Mouse (Mus musculus): ENCODE measurements around the gene Ube3a. TPM values are rescaled to one million over a fixed set of nuclear protein-coding genes. Genes with fewer than 3 reads are reported as not detected.

Gene Ube3a
- total RNA-seq (2017), result 103 and 104 TPM in 2 replicates

DNA sequence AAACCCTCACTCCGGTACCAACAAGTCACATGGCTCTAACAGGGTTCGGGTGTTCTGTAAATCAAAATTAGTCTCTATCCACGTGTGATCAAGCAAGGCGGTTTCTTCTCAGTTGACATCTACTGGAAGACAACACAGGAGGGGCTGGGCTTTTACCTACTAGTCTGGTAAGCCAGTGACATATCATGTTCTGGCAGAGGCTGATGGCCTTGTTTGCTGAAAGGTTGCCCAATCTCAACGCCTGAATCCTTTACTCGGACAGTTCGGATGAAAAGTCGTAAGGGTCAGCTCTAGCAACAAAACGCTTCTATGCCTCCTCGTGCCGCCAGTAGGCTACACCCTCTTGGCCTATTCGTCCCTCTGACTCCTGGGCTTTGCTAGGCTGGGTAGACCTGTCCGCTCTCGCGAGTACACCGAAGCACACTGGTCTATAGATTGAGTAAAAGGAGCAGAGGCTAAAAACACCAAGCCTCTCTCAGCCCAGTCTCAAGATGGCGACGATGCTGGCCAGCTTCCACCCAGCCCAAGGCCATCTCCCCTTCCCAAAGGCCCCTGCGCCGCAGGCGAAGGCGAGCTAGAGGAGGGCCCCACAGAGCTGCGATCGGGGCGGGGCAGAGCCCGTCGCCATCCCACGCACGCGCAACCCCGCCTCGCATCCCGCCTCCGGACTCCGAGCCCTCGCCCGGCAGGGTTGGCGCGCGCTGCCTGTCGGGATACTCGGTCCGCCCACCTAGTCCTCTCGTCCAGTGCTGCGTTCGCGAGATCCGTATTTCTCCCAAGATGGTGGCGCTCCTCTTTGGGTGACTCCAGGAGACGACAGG is at the start of gene Ube3a:
Ube3a (plus strand) TSS at position 706 of the 821 bp plus-strand sequence.
- ATAC-seq (ENCODE audit: extremely low read depth, insufficient number of reproducible peaks, low FRiP score, poor library complexity, severe bottlenecking), result peak; percentile 86

- ATAC-seq (ENCODE audit: extremely low read depth, insufficient number of reproducible peaks, low FRiP score, poor library complexity, severe bottlenecking), result no peak
Measured at GRCm38 (mm10) chr7:59192831-59193230, 35.7 kb upstream of the Ube3a start.

DNA sequence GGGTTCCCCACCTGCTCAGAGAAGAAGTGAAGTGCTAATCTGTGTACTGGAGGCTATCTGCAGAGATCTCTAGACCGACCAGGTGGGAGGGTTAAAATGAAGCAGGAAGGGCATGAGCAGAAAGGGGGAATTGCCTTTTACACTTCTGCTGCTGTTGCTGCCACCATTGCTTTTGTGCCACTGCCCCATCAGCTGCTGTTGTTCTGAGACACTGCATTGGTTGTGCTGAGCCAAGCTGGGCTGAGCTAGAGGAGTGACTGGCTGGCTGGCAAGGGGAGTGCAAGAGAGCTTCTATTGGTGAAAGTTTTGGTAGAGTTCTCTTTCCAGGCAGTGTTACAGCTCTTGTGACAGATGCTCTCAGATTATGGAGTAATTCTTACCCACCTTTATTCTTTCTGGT is 13.6 kb upstream of the Ube3a start:
- ATAC-seq (ENCODE audit: extremely low read depth, insufficient number of reproducible peaks, low FRiP score, poor library complexity, severe bottlenecking), result no peak

DNA sequence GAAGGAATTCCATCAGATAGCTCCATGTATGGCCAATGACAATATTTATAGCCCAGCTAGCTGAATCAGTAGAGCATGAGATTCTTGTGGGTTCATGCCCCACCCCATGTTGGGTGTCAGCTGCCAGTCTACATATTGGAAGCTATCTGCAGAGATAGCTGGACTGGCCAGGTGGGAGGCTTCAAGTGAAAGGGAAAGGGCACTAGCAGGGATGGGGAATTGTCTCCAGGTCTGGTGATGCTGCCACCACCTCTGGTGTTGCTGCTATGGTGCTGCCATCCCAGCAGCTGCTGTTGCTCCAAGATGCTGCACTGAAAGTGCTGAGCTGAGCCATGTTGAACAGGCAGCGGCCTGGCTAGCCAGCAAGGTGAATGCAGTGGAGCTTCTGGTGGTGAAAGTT is 7.3 kb upstream of the Ube3a start:
- ATAC-seq (ENCODE audit: extremely low read depth, insufficient number of reproducible peaks, low FRiP score, poor library complexity, severe bottlenecking), result no peak

- peak; percentile 64 for ATAC-seq (ENCODE audit: extremely low read depth, insufficient number of reproducible peaks, low FRiP score, poor library complexity, severe bottlenecking)
Measured at GRCm38 (mm10) chr7:59228866-59229182, 274 bp downstream of the Ube3a start.

- ATAC-seq (ENCODE audit: extremely low read depth, insufficient number of reproducible peaks, low FRiP score, poor library complexity, severe bottlenecking), result no peak
Measured at GRCm38 (mm10) chr7:59229183-59229911, 797 bp downstream of the Ube3a start.

DNA sequence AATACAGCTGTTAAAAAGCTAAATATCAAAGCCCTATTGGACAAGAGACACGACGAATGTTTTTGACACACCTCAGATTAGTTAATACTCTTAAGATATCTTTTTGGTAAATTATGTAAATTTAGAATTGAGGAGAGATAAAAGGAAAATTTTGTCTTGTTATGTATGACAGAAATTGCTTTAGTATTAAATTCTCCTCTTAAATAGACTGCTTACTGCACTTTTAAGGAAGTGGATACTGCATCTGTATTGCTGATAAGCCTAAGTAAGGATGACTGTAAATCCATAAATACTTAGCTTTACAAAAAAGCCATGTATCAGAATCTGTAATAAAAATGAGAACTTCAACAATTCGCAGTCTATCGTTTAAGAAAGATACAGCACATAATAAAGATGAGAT is 1.8 kb downstream of the Ube3a start:
- no peak for ATAC-seq (ENCODE audit: extremely low read depth, insufficient number of reproducible peaks, low FRiP score, poor library complexity, severe bottlenecking)

DNA sequence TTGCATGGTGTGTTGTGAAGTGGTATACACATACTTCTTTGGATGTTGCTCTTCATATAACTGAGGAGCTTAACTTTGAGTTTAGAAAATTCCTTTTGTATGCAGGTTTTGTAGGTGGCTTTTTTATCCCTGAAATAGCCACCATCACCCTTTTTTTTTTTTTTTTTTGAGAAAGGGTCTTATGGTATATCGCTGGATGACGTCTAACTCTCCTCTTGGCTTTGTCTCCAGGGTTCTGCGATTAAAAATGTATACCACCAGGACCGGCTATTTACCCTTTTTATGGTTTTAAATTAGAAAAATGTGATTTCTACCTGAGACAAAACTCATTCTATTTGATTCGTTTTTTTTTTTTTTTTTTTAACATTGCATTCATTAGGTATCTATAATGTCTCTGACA is 2.2 kb downstream of the Ube3a start:
- no peak for ATAC-seq (ENCODE audit: extremely low read depth, insufficient number of reproducible peaks, low FRiP score, poor library complexity, severe bottlenecking)

- no peak for ATAC-seq (ENCODE audit: extremely low read depth, insufficient number of reproducible peaks, low FRiP score, poor library complexity, severe bottlenecking)
Measured at GRCm38 (mm10) chr7:59231960-59232359, 3.4 kb downstream of the Ube3a start.

- ATAC-seq (ENCODE audit: extremely low read depth, insufficient number of reproducible peaks, low FRiP score, poor library complexity, severe bottlenecking), result no peak
Measured at GRCm38 (mm10) chr7:59234773-59235401, 6.3 kb downstream of the Ube3a start.

DNA sequence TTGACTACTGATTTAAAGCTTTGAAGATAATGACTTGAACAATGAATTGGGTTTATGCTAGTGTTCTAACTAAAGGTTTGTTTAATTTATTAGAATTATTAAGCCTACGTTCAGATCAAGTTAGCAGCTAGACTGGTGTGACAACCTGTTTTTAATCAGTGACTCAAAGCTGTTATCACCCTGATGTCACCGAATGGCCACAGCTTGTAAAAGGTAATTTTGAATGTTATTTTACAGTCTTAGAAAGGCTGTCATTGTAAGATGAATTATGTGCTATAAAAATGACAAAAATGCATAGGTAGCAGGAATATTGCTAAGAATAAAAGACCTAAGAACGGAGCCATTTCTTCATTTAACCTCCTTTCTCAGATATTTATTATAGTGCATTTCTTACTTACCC is 14.7 kb downstream of the Ube3a start:
- ATAC-seq (ENCODE audit: extremely low read depth, insufficient number of reproducible peaks, low FRiP score, poor library complexity, severe bottlenecking), result no peak

GRCm38 (mm10) chr7:59245541-59245940 is 17.0 kb downstream of the Ube3a start:
- ATAC-seq (ENCODE audit: extremely low read depth, insufficient number of reproducible peaks, low FRiP score, poor library complexity, severe bottlenecking), result peak; percentile 67; the same call in 1 of the 2 replicates

GRCm38 (mm10) chr7:59253373-59253772 is 24.8 kb downstream of the Ube3a start:
- ATAC-seq (ENCODE audit: extremely low read depth, insufficient number of reproducible peaks, low FRiP score, poor library complexity, severe bottlenecking), result no peak

DNA sequence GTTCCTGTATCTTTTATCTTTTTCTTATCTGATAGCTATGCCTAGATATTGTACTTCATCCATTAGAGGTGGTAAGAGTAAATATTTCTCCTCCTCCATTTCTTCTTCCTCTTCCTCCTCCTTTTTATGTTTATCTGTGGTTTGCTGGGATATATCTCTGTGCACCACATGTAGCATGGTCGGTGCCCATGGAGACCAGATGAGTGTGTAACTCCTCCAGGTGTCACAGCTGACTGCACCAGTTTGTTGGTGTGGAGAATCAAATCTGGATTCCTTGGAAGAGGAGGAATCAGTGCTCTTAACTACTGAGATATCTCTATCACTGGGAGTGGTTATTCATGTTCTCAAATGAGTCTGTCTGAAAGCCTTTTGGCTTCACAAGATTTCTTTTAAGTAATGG is 37.0 kb downstream of the Ube3a start:
- ATAC-seq (ENCODE audit: extremely low read depth, insufficient number of reproducible peaks, low FRiP score, poor library complexity, severe bottlenecking), result no peak

DNA sequence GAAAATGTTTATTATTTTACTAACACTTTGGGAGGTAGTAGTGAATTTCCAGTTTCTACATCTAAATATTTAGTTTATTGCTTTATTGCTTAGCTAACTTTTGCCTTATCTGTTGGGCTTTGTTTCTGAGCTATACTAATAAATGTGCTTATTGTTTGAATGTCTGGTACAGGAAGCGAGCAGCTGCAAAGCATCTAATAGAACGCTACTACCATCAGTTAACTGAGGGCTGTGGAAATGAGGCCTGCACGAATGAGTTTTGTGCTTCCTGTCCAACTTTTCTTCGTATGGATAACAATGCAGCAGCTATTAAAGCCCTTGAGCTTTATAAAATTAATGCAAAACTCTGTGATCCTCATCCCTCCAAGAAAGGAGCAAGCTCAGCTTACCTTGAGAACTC is 43.2 kb downstream of the Ube3a start:
- ATAC-seq (ENCODE audit: extremely low read depth, insufficient number of reproducible peaks, low FRiP score, poor library complexity, severe bottlenecking), result no peak

DNA sequence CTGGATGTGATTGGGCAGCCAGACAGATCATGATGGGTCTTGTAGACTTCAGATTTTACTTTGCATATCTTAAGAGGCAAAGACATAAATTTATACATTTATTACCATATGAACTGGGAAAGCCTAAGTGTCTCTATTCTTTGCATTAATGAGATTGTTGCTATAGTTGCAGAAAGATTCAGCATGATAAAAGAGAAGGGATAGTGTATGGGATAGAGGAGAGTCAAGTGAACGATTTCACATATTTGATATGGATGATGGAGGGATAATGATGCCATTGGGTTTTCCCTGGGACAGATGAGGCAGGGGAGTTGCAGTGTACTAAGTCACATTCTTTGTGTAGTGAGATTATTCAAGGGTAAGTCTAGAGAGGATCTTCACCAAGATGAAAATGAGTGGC is 84.0 kb downstream of the Ube3a start:
- ATAC-seq (ENCODE audit: extremely low read depth, insufficient number of reproducible peaks, low FRiP score, poor library complexity, severe bottlenecking), result no peak

- ATAC-seq (ENCODE audit: extremely low read depth, insufficient number of reproducible peaks, low FRiP score, poor library complexity, severe bottlenecking), result no peak
Measured at GRCm38 (mm10) chr7:59322759-59323158, 94.2 kb downstream of the Ube3a start.

Data from neutrophil, adult 5-6 weeks (primary cell).